Mouse (Mus musculus): ENCODE data around the gene 6030468B19Rik.

Gene 6030468B19Rik

DNA sequence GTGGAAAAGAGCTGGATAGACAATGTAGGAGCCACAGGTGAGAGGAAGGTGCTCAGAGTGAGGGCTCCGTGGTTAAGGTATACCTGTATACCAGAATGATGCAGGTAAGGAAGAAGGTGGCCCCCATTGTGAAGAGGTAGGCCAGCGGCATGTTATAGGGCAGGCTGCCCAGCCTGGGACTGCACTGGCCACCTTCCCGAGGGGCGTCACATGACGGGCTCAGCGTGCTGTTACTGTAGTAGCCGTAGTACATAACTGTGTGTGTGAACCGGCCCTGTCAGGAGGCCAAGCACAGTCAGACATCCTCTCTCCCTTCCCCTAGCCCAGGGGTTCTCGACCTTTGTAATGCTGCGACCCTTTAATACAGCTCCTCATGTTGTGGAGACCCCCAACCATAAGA, 22.5 kb upstream of the 6030468B19Rik start:
- no peak overlapping the region for H3K4me3 ChIP-seq (replicated peaks; ENCODE audit: low read length)
- no peaks in the 10 kb centered on the region for H3K9me3 ChIP-seq (ENCODE audit: low read length)
- peaks cover 43% of the 10 kb centered on the region for H3K4me1 ChIP-seq (replicated peaks; ENCODE audit: low read depth, low read length)
- H3K27me3 ChIP-seq (ENCODE audit: insufficient read depth, low read length) = no peaks in the 10 kb centered on the region
- TF ChIP-seq NANOG (IDR thresholded peaks at IDR 0.05; ENCODE audit: borderline replicate concordance, low read length) (no peak), POU5F1 (IDR thresholded peaks at IDR 0.05; ENCODE audit: borderline replicate concordance, low read length) (no peak), CTCF (conservative IDR thresholded peaks at IDR 0.05; ENCODE audit: low read length) (no peak)
- H3K36me3 ChIP-seq (ENCODE audit: insufficient read depth, low read length) = peaks cover 93% of the 10 kb centered on the region

DNA sequence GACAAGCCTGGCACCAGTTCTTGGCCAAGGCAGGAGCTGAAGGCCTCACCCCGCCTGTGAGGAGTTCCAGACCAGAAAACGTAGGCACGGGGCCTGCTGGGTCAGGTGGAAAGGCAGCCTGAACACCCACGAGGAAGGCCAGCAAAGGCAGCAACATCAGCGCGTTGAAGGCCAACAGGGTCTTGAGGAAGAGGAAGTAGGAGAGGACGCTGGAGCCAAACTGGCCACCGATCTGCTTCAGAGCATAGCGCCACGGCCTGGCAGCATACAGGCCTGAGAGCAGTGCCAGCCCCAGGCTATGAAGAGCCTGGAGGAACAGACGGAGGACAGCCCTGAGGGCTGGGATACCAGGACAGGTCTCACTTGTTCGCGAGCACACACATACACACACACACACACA, 21.9 kb upstream of the 6030468B19Rik start:
- TF ChIP-seq CTCF (conservative IDR thresholded peaks at IDR 0.05; ENCODE audit: low read length) (no peak), POU5F1 (IDR thresholded peaks at IDR 0.05; ENCODE audit: borderline replicate concordance, low read length) (no peak), NANOG (IDR thresholded peaks at IDR 0.05; ENCODE audit: borderline replicate concordance, low read length) (no peak)
- no peak overlapping the region for H3K4me3 ChIP-seq (replicated peaks; ENCODE audit: low read length)
- peaks cover 37% of the 10 kb centered on the region for H3K4me1 ChIP-seq (replicated peaks; ENCODE audit: low read depth, low read length)
- H3K9me3 ChIP-seq (ENCODE audit: low read length) = no peaks in the 10 kb centered on the region
- peaks cover 86% of the 10 kb centered on the region for H3K36me3 ChIP-seq (ENCODE audit: insufficient read depth, low read length)
- H3K27me3 ChIP-seq (ENCODE audit: insufficient read depth, low read length) = no peaks in the 10 kb centered on the region

DNA sequence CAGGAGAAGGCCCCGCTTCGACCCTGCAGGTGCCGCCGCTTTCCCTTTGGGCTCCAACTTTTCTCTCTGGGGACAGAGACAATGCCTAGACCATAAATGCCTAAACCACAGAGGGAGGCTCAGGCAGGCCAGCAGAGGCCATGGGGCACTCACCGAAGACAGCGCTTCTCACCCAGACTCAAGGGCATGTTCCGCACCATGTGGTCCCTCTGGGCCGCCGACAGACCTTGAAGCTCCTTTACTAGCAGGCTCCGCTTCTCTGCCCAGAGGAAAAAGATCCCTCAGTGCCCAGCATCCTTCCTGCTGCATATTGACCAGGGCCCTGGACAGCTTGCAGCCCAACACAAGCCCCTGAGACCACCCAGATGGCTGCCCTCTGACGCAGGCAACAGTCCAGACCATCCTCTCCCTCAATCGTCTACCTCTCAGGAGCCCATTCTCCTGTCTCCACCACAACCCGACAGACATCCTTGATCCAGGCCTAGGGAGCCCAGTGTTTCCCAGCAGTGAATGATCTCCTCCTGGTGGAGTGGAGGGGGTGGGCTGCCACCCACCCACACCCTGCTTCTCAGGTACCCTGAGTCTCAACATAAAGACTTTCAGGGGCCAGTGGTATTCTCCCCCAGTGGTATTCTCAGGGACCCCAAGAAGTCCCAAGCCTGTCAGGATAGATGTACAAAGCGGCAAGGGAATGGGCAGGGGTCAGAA, 21.2 kb upstream of the 6030468B19Rik start:
- Histone ChIP-seq H3K4me1 (replicated peaks; ENCODE audit: low read depth, low read length) (peaks cover 40% of the 10 kb centered on the region), H3K4me3 (replicated peaks; ENCODE audit: low read length) (no peak overlapping the region), H3K36me3 (ENCODE audit: insufficient read depth, low read length) (peaks cover 79% of the 10 kb centered on the region), H3K27me3 (ENCODE audit: insufficient read depth, low read length) (no peaks in the 10 kb centered on the region), H3K9me3 (ENCODE audit: low read length) (no peaks in the 10 kb centered on the region)
- TF ChIP-seq POU5F1 (IDR thresholded peaks at IDR 0.05; ENCODE audit: borderline replicate concordance, low read length) (no peak), CTCF (conservative IDR thresholded peaks at IDR 0.05; ENCODE audit: low read length) (no peak), NANOG (IDR thresholded peaks at IDR 0.05; ENCODE audit: borderline replicate concordance, low read length) (no peak)

DNA sequence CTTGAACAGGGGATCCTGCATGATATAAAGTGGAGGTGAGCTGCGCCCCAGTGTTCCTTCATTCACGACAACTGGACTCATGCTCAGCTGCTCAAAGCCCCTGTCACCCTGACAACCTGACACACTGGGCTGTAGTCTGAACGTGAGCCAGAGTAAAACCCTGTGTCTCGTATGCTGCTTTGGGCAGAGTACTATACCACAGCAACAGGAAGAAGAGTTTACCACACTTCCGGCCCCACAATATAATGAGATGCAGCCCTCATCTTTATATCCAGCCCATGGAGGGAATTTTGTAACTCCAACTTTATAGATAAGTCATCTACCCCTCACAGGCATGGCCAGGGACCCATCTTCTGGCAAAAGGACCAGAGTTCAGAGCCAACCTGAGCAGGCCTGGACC, 20.3 kb upstream of the 6030468B19Rik start:
- H3K4me3 ChIP-seq (replicated peaks; ENCODE audit: low read length) = no peak overlapping the region
- TF ChIP-seq POU5F1 (IDR thresholded peaks at IDR 0.05; ENCODE audit: borderline replicate concordance, low read length) (no peak), CTCF (conservative IDR thresholded peaks at IDR 0.05; ENCODE audit: low read length) (no peak), NANOG (IDR thresholded peaks at IDR 0.05; ENCODE audit: borderline replicate concordance, low read length) (no peak)
- H3K9me3 ChIP-seq (ENCODE audit: low read length) = no peaks in the 10 kb centered on the region
- no peaks in the 10 kb centered on the region for H3K27me3 ChIP-seq (ENCODE audit: insufficient read depth, low read length)
- peaks cover 71% of the 10 kb centered on the region for H3K36me3 ChIP-seq (ENCODE audit: insufficient read depth, low read length)
- H3K4me1 ChIP-seq (replicated peaks; ENCODE audit: low read depth, low read length) = peaks cover 49% of the 10 kb centered on the region

DNA sequence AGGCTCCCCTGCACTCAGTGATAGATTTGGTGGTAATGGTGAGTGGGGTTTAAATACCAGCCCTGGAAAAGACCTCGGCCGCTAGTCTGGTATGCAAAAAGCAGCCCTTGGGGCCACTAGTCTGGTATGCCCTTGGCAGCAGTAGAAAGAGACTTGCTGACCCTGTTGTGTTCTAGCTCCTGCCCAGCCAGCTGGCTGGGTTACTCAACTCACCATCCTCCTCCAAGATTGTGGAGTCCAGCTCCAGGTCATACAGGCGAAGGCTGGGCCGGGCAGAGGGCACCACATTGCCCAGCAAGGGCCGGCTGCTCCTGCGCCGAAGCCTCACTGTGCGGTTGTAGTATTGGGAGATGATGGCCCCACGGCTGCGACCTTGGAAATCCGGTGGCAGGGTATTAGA, 19.4 kb upstream of the 6030468B19Rik start:
- H3K36me3 ChIP-seq (ENCODE audit: insufficient read depth, low read length) = peaks cover 62% of the 10 kb centered on the region
- H3K4me1 ChIP-seq (replicated peaks; ENCODE audit: low read depth, low read length) = peaks cover 58% of the 10 kb centered on the region
- no peaks in the 10 kb centered on the region for H3K9me3 ChIP-seq (ENCODE audit: low read length)
- peak overlapping the region; percentile 87; the same call in 1 of the 2 replicates for H3K4me3 ChIP-seq (replicated peaks; ENCODE audit: low read length)
- no peak for TF ChIP-seq POU5F1 (IDR thresholded peaks at IDR 0.05; ENCODE audit: borderline replicate concordance, low read length)
- no peak for TF ChIP-seq NANOG (IDR thresholded peaks at IDR 0.05; ENCODE audit: borderline replicate concordance, low read length)
- H3K27me3 ChIP-seq (ENCODE audit: insufficient read depth, low read length) = 0 out of 2 replicates have a peak, but pooled peaks cover 2% of the 10 kb centered on the region

DNA sequence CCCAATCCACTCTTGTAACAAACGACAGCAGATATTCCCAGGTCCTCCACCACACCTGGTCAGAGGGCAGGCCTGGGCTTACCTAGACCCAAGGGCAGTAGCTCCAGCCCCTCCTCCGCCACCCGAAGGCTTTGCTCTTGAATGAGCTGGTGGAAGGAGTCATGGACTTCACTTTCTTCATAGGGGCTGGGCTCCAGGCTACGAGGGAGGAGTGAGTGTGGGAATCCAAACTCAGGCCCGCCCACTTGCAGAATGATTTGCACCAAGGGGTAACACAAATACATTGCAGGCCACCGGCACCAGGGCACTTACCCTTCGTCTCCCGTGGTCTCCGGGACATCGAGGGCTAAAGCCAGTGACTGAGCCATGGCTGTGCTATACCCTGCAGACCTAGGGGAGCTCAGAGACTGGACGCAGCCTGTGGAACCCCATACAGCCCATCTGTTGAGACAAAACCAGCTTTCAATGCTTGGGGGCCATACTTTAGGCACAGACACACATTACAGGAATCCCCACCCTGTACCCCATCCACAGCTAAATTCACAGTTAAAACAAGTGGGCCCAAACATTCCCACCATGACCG, 18.5 kb upstream of the 6030468B19Rik start:
- Histone ChIP-seq H3K27me3 (ENCODE audit: insufficient read depth, low read length) (peaks cover 5% of the 10 kb centered on the region; the same call in 1 of the 2 replicates), H3K9me3 (ENCODE audit: low read length) (no peaks in the 10 kb centered on the region), H3K4me3 (replicated peaks; ENCODE audit: low read length) (peak overlapping the region; percentile 87), H3K4me1 (replicated peaks; ENCODE audit: low read depth, low read length) (peaks cover 67% of the 10 kb centered on the region), H3K36me3 (ENCODE audit: insufficient read depth, low read length) (peaks cover 53% of the 10 kb centered on the region)
- TF ChIP-seq NANOG (IDR thresholded peaks at IDR 0.05; ENCODE audit: borderline replicate concordance, low read length) = no peak
- no peak for TF ChIP-seq CTCF (conservative IDR thresholded peaks at IDR 0.05; ENCODE audit: low read length)
- no peak for TF ChIP-seq POU5F1 (IDR thresholded peaks at IDR 0.05; ENCODE audit: borderline replicate concordance, low read length)

DNA sequence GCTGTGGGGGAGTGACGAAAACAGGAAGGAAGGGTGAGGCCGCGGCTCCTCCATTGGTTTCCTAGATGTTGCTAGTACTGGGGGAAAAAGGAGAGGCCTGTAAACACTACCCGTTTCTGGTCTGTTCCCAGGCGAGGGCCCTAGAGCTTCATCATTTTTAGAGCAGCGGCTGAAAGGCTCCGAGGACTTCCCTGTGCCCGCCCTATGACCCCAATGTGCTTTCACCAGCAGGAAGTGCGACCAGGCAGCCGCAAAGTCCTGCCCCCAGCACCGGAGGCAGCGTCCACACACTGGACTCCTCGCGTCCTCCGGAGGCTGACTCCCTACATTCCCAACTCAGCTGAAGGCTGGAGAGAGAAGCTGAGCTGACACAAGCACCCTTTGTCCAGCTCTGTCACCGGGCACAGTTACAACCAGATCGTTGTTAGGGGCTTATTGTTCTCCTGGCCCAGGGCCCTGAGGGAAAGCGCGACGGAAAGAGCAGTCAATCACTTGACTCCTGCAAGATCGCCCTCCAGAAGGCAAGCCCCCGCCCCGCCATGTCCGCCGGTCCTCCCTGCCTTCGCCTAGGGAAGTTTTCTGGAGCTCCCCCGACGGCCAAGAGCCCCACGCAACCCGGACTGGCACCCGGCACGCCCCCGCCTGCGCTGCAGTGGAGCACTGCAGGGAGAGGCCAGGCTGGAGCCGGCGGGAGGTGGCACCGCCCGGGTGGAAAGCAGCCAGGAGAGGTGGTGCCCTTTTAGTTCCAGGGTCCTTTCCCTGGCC, 17.8 kb upstream of the 6030468B19Rik start:
- Histone ChIP-seq H3K27me3 (ENCODE audit: insufficient read depth, low read length) (peaks cover 12% of the 10 kb centered on the region; the same call in 1 of the 2 replicates), H3K36me3 (ENCODE audit: insufficient read depth, low read length) (peaks cover 51% of the 10 kb centered on the region), H3K9me3 (ENCODE audit: low read length) (no peaks in the 10 kb centered on the region), H3K4me1 (replicated peaks; ENCODE audit: low read depth, low read length) (peaks cover 73% of the 10 kb centered on the region), H3K4me3 (replicated peaks; ENCODE audit: low read length) (peak overlapping the region; percentile 87)
- no peak for TF ChIP-seq CTCF (conservative IDR thresholded peaks at IDR 0.05; ENCODE audit: low read length)
- TF ChIP-seq POU5F1 (IDR thresholded peaks at IDR 0.05; ENCODE audit: borderline replicate concordance, low read length) = no peak
- TF ChIP-seq NANOG (IDR thresholded peaks at IDR 0.05; ENCODE audit: borderline replicate concordance, low read length) = no peak

DNA sequence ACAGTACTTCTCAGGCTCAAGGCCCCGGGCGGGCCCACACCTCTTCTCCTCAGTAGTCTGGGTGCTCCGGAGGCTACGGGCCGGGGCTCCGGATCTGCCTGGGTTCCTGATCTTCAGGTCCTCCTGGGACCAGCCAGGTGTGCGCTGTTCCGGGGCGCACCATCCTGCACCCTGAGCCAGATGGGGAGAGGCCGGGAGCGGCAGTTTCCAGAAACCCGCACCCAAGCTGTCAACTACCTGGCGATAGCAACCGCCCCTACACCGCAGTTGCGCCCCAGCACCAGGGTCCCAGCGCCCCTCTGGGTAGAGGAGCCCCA, 17.3 kb upstream of the 6030468B19Rik start:
- Histone ChIP-seq H3K4me3 (replicated peaks; ENCODE audit: low read length) (peak overlapping the region; percentile 87), H3K9me3 (ENCODE audit: low read length) (no peaks in the 10 kb centered on the region), H3K4me1 (replicated peaks; ENCODE audit: low read depth, low read length) (peaks cover 79% of the 10 kb centered on the region), H3K27me3 (ENCODE audit: insufficient read depth, low read length) (peaks cover 12% of the 10 kb centered on the region; the same call in 1 of the 2 replicates), H3K36me3 (ENCODE audit: insufficient read depth, low read length) (peaks cover 51% of the 10 kb centered on the region)
- TF ChIP-seq POU5F1 (IDR thresholded peaks at IDR 0.05; ENCODE audit: borderline replicate concordance, low read length) = no peak
- TF ChIP-seq NANOG (IDR thresholded peaks at IDR 0.05; ENCODE audit: borderline replicate concordance, low read length) = no peak
- TF ChIP-seq CTCF (conservative IDR thresholded peaks at IDR 0.05; ENCODE audit: low read length) = no peak
